Mouse (Mus musculus): ENCODE data around the gene Fry.

Fry gene

GRCm38 (mm10) chr5:150118455-150119241 is at the start of gene Fry:
Fry (plus strand) TSS chr5:150118645.
- DNase-seq = peak; percentile 99

- no peak for DNase-seq
Measured at GRCm38 (mm10) chr5:150070086-150070485, 48.4 kb upstream of the Fry start.

GRCm38 (mm10) chr5:150071738-150072137 is 46.7 kb upstream of the Fry start:
- no peak for DNase-seq

- DNase-seq = no peak
Measured at GRCm38 (mm10) chr5:150079866-150080797, 38.3 kb upstream of the Fry start.

DNA sequence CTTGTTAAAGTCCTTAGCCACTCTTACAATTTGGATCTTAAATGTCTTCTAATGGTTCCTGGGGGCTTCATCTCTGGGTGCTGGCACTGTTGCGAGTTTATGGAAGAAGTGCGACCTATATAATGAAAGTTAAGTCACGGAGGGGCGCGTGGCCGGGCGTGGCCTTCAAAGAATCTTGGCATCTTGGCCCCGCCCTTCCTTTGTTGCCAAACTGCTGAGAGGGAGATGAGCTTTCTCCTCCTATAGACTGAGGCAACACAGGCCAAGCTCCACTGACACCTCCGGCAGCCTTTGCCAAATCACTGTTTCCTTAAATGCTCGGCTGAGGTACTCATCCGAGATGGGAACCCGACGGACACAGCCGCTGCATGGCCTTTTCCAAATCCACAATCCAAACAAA is 35.7 kb upstream of the Fry start:
- DNase-seq = no peak

DNA sequence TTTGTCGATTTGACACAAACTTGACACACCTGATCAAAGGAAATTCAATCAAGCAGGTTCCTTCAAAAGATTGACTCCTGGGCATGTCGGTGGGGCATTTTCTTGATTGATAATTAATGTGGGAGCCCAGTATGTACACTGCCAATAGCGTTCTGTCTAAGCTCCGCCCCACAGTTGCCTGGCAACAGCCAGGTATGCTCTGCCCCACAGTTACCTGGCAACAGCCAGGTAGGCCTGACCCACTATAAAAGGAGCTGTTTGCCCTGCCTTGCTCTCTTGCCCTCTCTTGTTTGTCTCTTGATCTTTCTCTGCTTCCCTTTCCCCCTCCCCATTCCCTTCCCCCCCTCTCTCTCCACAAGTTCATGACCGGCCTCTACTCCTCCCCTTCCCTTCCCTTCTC is 35.3 kb upstream of the Fry start:
- DNase-seq = no peak

- DNase-seq = peak; percentile 71
Measured at GRCm38 (mm10) chr5:150097620-150098019, 20.8 kb upstream of the Fry start.

DNA sequence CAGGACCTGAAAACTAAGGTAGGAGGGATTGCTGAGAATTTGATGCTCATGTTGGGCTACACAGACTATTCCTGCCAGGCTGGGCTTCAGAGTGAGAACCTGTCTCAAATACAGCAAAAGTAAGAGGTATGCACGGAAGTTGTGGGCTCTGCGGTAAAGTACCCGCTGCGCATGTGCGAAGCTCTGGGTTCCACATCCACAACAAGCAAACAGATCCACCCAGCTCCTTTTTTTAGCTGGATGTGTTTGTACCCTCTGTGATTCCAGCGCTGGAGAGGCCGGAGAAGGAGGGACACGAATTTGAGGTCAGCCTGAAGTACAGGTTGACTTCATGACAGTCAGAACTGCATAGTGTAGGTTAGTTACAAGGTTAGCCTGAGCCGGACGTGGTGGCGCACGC is 19.7 kb upstream of the Fry start:
- no peak for DNase-seq

DNA sequence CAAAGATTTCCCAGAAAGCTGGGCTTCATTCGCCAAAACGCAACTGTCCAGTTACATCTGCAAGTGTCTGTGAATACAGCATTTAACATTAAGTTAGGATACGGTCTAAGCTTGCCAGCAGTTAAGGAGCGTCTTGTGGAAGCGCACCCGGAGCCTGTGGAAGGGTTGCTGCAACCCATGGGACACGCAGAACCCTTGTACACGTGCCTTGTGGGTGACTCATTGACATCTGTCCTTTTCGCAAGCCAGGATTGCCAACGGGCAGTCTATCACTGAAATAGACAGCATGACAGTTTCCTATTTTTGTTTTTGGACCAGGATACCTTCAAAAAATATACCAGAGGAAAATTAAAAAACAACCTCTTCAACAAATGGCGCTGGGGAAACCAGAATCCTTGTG is 16.7 kb upstream of the Fry start:
- DNase-seq = no peak

DNA sequence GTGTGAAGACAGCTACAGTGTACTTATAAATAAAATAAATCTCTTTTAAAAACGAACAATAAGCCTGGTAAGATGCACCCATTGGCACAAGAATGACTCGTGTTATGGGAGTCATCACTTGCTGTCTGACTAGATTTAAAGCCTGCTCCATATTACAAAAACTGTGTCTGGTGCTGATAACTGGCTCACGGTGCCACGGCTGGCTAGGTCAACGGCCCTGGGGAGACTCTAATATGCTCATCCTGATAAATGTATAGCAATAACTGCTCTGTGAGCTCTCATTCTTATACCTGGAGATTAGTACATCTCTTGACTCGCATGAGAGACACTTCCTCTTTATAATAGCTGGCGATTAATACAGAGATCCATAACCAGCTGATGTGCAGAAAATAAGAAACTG is 12.1 kb upstream of the Fry start:
- DNase-seq = no peak

- DNase-seq = no peak
Measured at GRCm38 (mm10) chr5:150111236-150111635, 7.2 kb upstream of the Fry start.

DNA sequence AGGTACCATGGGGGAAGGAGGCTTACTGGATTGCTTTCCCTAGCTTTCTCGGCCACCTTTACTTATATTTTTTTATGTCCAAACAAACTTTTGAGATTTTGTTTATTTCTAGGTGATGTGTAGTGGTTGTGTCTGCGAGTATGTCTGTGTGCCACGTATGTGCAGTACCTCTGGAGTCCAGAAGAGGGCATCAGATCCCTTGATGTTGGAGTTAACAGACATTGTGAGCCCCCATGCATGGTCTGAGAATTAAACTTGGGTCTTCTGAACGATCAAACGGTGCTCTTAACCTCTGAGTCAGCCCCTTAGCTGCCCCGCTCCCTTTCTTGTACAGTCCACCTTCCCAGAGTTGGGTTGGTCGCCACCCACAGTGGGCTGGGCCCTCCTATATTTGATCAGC is 4.4 kb upstream of the Fry start:
- DNase-seq = peak; percentile 69

- no peak for DNase-seq
Measured at GRCm38 (mm10) chr5:150114778-150115177, 3.7 kb upstream of the Fry start.

DNA sequence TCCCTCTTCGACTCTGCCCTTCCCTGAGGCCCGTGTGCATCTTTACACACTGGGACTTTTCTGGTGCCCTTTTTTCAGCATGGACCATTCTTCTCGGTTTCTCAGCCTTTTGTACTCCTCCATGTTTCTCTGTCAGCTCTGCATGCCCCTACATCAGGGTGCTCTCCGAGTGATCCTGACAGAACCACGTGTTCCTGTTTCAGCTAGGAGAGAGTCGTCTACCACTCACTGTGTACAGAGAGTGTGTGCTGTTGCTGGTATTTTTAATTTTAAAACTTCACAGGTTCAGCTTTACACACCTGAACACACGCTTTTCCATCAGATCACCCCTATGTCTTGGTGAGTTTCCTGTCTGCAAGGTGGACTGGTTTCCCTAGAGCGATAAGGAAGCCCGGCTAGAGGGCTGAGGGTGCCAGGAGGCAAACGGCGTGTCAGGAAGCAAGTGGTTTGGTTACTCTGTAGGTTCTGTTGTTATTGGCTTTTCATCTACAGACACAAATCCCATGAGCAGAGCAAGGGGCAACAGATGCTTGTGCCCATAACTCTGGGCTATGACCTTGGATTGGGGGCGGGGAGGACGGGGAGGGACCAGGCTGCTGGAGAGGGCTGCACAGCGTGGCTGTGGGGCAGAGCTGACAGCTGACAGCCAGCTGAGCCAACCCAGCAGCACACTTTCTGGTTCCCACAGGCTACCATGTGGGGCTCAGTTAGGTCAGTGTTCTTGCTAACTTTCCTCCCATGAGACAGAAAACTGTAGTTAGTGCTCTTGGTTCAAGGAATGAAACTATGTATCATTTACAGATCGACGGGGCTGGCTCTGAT is 3.0 kb upstream of the Fry start:
- DNase-seq = peak; percentile 25

DNA sequence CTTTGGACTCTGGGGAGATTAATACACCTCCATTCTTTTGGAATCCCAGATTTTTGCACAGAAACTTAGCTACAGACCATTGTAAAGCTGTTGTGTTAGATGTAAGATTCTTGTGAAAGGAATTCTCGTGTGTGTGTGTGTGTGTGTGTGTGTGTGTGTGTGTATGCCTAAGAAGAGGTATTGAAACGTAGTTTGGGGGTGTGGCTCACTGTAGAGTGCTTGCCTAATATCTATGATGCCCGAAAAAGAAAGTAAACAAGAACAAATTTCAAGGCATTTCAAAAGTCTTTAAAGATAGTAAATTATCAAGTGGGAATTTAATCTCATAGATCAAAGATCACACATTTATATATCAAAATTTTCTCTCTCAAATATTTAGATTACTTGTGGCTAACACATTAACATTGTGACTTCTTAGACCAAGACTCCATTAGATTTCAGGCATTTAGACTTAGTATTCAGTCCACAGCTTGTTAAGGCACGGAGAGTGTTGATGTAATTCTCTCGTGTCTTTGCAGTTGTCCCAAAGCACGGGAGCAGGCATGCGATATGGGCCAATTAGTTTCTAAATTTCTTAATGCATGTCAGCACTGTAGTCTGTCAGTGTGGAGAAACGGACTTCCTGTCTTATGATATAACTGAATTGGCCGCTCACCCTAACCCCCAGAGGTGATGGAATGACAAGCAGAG is 2.1 kb upstream of the Fry start:
- no peak for DNase-seq

DNA sequence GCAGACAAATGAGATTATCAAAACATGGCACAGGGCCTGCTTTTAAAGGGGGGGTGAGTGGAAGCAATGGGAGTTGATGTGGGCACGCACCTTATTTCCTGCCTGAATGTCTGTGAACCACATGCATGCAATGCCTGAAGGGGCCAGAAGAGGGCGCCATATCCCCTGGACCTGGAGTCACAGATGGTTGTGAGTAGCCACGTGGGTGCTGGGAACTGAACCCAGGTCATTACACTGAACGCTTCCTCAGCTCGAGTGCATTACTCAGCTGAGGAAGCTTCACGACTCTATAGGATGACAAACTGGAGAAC is 1.6 kb upstream of the Fry start:
- peak; percentile 63 for DNase-seq

- DNase-seq = no peak
Measured at GRCm38 (mm10) chr5:150118124-150118454, 356 bp upstream of the Fry start.

GRCm38 (mm10) chr5:150120676-150121075 is 2.2 kb downstream of the Fry start:
- no peak for DNase-seq

DNA sequence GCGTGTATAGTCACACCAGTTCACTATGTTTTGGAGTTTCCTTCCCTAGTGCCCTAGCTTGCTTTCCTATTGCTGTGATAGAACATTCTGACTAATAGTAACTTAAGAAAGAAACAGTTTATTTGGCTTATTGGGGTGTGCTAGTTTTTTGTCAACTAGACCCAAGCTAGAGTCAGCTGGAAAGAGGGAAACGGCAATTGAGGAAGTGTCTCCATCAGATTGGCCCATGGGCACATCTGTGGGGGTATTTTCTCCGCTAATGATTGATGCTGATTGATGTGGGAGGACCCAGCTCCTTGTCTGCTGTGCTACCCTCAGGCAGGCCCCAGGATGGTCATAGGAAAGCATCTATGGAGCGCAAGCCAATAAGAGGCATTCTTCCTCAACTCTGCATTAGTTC is 3.6 kb downstream of the Fry start:
- no peak for DNase-seq

GRCm38 (mm10) chr5:150122571-150122970 is 4.1 kb downstream of the Fry start:
- no peak for DNase-seq

GRCm38 (mm10) chr5:150125920-150126319 is 7.5 kb downstream of the Fry start:
- DNase-seq = no peak

DNA sequence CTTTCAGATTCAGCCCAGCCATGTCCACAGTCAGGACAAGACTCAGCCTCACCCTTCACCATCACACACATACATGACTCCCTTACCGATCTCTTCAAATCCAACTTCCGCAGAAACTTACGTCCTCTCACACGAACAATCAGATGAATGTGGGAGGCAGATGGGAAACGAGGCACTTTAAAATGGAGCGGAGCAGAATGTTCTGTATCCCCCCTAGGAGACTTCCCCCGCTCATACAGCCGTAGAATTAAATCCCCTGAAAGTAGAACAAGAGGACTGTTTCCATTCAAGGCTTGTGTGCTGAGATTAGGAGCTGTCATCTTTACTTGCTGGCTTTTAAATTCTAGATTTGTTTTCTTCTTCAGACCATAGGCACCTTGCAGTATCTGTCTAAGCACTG is 10.0 kb downstream of the Fry start:
- no peak for DNase-seq

DNA sequence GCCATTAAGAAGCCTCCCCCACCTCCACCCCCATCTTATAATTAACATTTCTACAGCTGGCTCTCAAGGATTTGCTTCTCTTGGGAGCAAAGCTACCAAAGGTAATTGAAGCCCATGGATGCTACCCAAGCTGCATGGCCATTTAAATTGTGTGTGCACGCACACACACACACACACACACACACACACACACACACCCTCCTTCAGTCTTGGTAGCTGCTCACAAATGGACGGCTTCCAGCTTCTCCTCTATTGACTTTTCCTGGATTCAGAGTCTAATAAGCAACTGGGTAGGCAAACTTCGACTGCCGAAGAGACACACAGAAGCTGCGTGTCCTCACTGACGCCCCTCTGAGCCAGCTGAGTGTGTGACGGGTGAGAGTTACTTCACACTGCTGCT is 11.7 kb downstream of the Fry start:
- DNase-seq = no peak

All from thymus, postnatal 4 days (tissue).